Mouse (Mus musculus): Measurements from ENCODE around the gene Sulf2.

The Sulf2 gene

GRCm38 (mm10) chr2:166119992-166120391 lies 35.5 kb downstream of the Sulf2 start:
- no peak for DNase-seq (ENCODE audit: low spot score in 2 of 2)

GRCm38 (mm10) chr2:166116704-166117103 lies 38.8 kb downstream of the Sulf2 start:
- no peak for DNase-seq (ENCODE audit: low spot score in 2 of 2)

- DNase-seq (ENCODE audit: low spot score in 2 of 2): no peak
Measured at GRCm38 (mm10) chr2:166116278-166116608, 39.2 kb downstream of the Sulf2 start.

GRCm38 (mm10) chr2:166115571-166116277 lies 39.7 kb downstream of the Sulf2 start:
- DNase-seq (ENCODE audit: low spot score in 2 of 2): peak; percentile 67 to 90

GRCm38 (mm10) chr2:166112986-166113385 lies 42.5 kb downstream of the Sulf2 start:
- no peak for DNase-seq (ENCODE audit: low spot score in 2 of 2)

GRCm38 (mm10) chr2:166111831-166112250 lies 43.6 kb downstream of the Sulf2 start:
- no peak for DNase-seq (ENCODE audit: low spot score in 2 of 2)

GRCm38 (mm10) chr2:166111238-166111637 lies 44.2 kb downstream of the Sulf2 start:
- no peak for DNase-seq (ENCODE audit: low spot score in 2 of 2)

GRCm38 (mm10) chr2:166110764-166111163 lies 44.7 kb downstream of the Sulf2 start:
- DNase-seq (ENCODE audit: low spot score in 2 of 2): no peak

GRCm38 (mm10) chr2:166108326-166108725 lies 47.1 kb downstream of the Sulf2 start:
- DNase-seq (ENCODE audit: low spot score in 2 of 2): peak; percentile 76 to 83

GRCm38 (mm10) chr2:166107911-166108310 lies 47.6 kb downstream of the Sulf2 start:
- no peak for DNase-seq (ENCODE audit: low spot score in 2 of 2)

GRCm38 (mm10) chr2:166106631-166107030 lies 48.8 kb downstream of the Sulf2 start:
- DNase-seq (ENCODE audit: low spot score in 2 of 2): no peak

GRCm38 (mm10) chr2:166105911-166106310 lies 49.6 kb downstream of the Sulf2 start:
- no peak for DNase-seq (ENCODE audit: low spot score in 2 of 2)

GRCm38 (mm10) chr2:166102893-166103292 lies 52.6 kb downstream of the Sulf2 start:
- DNase-seq (ENCODE audit: low spot score in 2 of 2): no peak

- DNase-seq (ENCODE audit: low spot score in 2 of 2): no peak
Measured at GRCm38 (mm10) chr2:166100309-166101262, 54.9 kb downstream of the Sulf2 start.

- DNase-seq (ENCODE audit: low spot score in 2 of 2): no peak
Measured at GRCm38 (mm10) chr2:166098292-166098933, 57.0 kb downstream of the Sulf2 start.

GRCm38 (mm10) chr2:166097443-166098291 lies 57.8 kb downstream of the Sulf2 start:
- no peak for DNase-seq (ENCODE audit: low spot score in 2 of 2)

GRCm38 (mm10) chr2:166096834-166097233 lies 58.6 kb downstream of the Sulf2 start:
- DNase-seq (ENCODE audit: low spot score in 2 of 2): no peak

GRCm38 (mm10) chr2:166096300-166096699 lies 59.2 kb downstream of the Sulf2 start:
- no peak for DNase-seq (ENCODE audit: low spot score in 2 of 2)

GRCm38 (mm10) chr2:166092412-166092811 lies 63.1 kb downstream of the Sulf2 start:
- DNase-seq (ENCODE audit: low spot score in 2 of 2): no peak

- DNase-seq (ENCODE audit: low spot score in 2 of 2): no peak
Measured at GRCm38 (mm10) chr2:166091599-166091998, 63.9 kb downstream of the Sulf2 start.

- DNase-seq (ENCODE audit: low spot score in 2 of 2): no peak
Measured at GRCm38 (mm10) chr2:166090131-166090581, 65.3 kb downstream of the Sulf2 start.

Measured in urinary bladder, postnatal 36 days (tissue).